Mouse (Mus musculus) cerebellum, postnatal 14 days (tissue): ENCODE measurements around the gene Mapk8.

Experiments
- DNase-seq, 2 experiments: peaks; one replicate each; pipeline ENCODE4 v3.0.0; 2021; ENCODE audit warnings: mixed read lengths in 2 of 2

Mapk8 gene

GRCm38 (mm10) chr14:33398065-33398860 lies 48.7 kb downstream of the Mapk8 start:
- DNase-seq, result no peak

GRCm38 (mm10) chr14:33380830-33381457 lies 66.0 kb downstream of the Mapk8 start:
- DNase-seq, result peak; percentile 66 to 70

- DNase-seq, result no peak
These were observed 68.2 kb downstream of the Mapk8 start for GRCm38 (mm10) chr14:33378723-33379122.

- DNase-seq, result peak; percentile 51 to 56
These were observed 69.7 kb downstream of the Mapk8 start for GRCm38 (mm10) chr14:33377211-33377610.

GRCm38 (mm10) chr14:33374089-33374488 lies 72.9 kb downstream of the Mapk8 start:
- no peak for DNase-seq

- DNase-seq, result no peak
These were observed 73.7 kb downstream of the Mapk8 start for GRCm38 (mm10) chr14:33373271-33373670.

GRCm38 (mm10) chr14:33371248-33371647 lies 75.7 kb downstream of the Mapk8 start:
- peak; percentile 76 to 78 for DNase-seq

- DNase-seq, result no peak
These were observed 76.9 kb downstream of the Mapk8 start for GRCm38 (mm10) chr14:33370056-33370455.

GRCm38 (mm10) chr14:33369375-33369774 lies 77.6 kb downstream of the Mapk8 start:
- DNase-seq, result peak in 1 of 2 experiments; percentile 53

- DNase-seq, result no peak
These were observed 79.8 kb downstream of the Mapk8 start for GRCm38 (mm10) chr14:33366891-33367777.

- no peak for DNase-seq
These were observed 82.9 kb downstream of the Mapk8 start for GRCm38 (mm10) chr14:33364061-33364460.

GRCm38 (mm10) chr14:33363611-33364010 lies 83.3 kb downstream of the Mapk8 start:
- no peak for DNase-seq

- no peak for DNase-seq
These were observed 84.2 kb downstream of the Mapk8 start for GRCm38 (mm10) chr14:33362807-33363206.

- DNase-seq, result no peak
These were observed 84.8 kb downstream of the Mapk8 start for GRCm38 (mm10) chr14:33362122-33362521.

- DNase-seq, result no peak
These were observed 85.4 kb downstream of the Mapk8 start for GRCm38 (mm10) chr14:33361546-33361945.

GRCm38 (mm10) chr14:33358891-33359290 lies 88.1 kb downstream of the Mapk8 start:
- DNase-seq, result no peak

GRCm38 (mm10) chr14:33357600-33358368 lies 89.2 kb downstream of the Mapk8 start:
- DNase-seq, result no peak

GRCm38 (mm10) chr14:33355276-33355675 lies 91.7 kb downstream of the Mapk8 start:
- no peak for DNase-seq

- no peak for DNase-seq
These were observed 94.1 kb downstream of the Mapk8 start for GRCm38 (mm10) chr14:33352890-33353289.

GRCm38 (mm10) chr14:33351984-33352722 lies 94.8 kb downstream of the Mapk8 start:
- DNase-seq, result no peak

- DNase-seq, result no peak
These were observed 95.9 kb downstream of the Mapk8 start for GRCm38 (mm10) chr14:33351019-33351418.

GRCm38 (mm10) chr14:33348146-33348545 lies 98.8 kb downstream of the Mapk8 start:
- DNase-seq, result no peak
